ENCODE assay signal across 7 mouse cellular contexts in genomic region chr1:137332108-137332769, GRCm38 (mm10).
DNase-seq lines count a peak whose midpoint lies in the region; ATAC-seq and TF ChIP-seq lines count a peak whose summit lies in the region.

No protein-coding gene starts in this region.

- no peak for TF ChIP-seq POLR2A in embryonic fibroblast, embryonic 13.5 days (IDR thresholded peaks at IDR 0.05; ENCODE audit: low read depth, low read length)

- no peaks in the 10 kb centered on the region for H3K4me1 ChIP-seq in midbrain, embryonic 11.5 days (ENCODE audit: control insufficient read depth, insufficient read depth, low read length)
- H3K4me1 ChIP-seq in midbrain, embryonic 10.5 days: no peaks in the 10 kb centered on the region
- H3K4me1 ChIP-seq in embryonic fibroblast, embryonic 13.5 days (ENCODE audit: control insufficient read depth, insufficient read depth, low read length): no peaks in the 10 kb centered on the region
- peaks cover 6% of the 10 kb centered on the region; the same call in 1 of the 2 replicates for H3K4me1 ChIP-seq in midbrain, embryonic 12.5 days

- TF ChIP-seq CTCF in embryonic fibroblast, embryonic 13.5 days (IDR thresholded peaks at IDR 0.05; ENCODE audit: borderline replicate concordance, insufficient read depth, low read length): no peak

- no peak for ATAC-seq in midbrain, embryonic 11.5 days (ENCODE audit: low FRiP score)
- peak; percentile 12; the same call in 1 of the 2 replicates for ATAC-seq in midbrain, embryonic 12.5 days (ENCODE audit: low FRiP score, low read depth)
- ATAC-seq in megakaryocyte progenitor cell, adult 5-6 weeks (replicated peaks; ENCODE audit: poor library complexity): no peak

- no peak overlapping the region for H3K4me2 ChIP-seq in midbrain, embryonic 11.5 days
- no peak overlapping the region for H3K4me2 ChIP-seq in midbrain, embryonic 12.5 days (replicated peaks)

- no peaks in the 10 kb centered on the region for H3K27me3 ChIP-seq in midbrain, embryonic 11.5 days (ENCODE audit: control insufficient read depth, insufficient read depth, low read length)
- H3K27me3 ChIP-seq in midbrain, embryonic 10.5 days (ENCODE audit: low read depth, poor library complexity, severe bottlenecking): no peaks in the 10 kb centered on the region
- no peaks in the 10 kb centered on the region for H3K27me3 ChIP-seq in midbrain, embryonic 12.5 days

- DNase-seq in midbrain, embryonic 11.5 days (ENCODE audit: low spot score, missing footprints): peak; percentile 82
- DNase-seq in midbrain, embryonic 10.5 days (ENCODE audit: low spot score): no peak
- DNase-seq in kidney, postnatal 10 days: peak; percentile 61
- DNase-seq in c-Kit-positive CD71-positive TER-119-positive erythroid progenitor cells, embryonic 14.5 days (ENCODE audit: low spot score): no peak

- WGBS in midbrain, embryonic 11.5 days: 82% methylated on average over 8 of the region's 8 CpGs
- 84% methylated on average over 8 of the region's 8 CpGs for WGBS in midbrain, embryonic 10.5 days
- WGBS in midbrain, embryonic 12.5 days: 74% methylated on average over 8 of the region's 8 CpGs

- no peak overlapping the region for H3K9ac ChIP-seq in midbrain, embryonic 11.5 days (ENCODE audit: low read length)
- H3K9ac ChIP-seq in midbrain, embryonic 12.5 days (replicated peaks): no peak overlapping the region

- H3K36me3 ChIP-seq in midbrain, embryonic 11.5 days (ENCODE audit: control insufficient read depth, insufficient read depth, low read length): no peaks in the 10 kb centered on the region
- H3K36me3 ChIP-seq in midbrain, embryonic 10.5 days: no peaks in the 10 kb centered on the region
- no peaks in the 10 kb centered on the region for H3K36me3 ChIP-seq in midbrain, embryonic 12.5 days

- H3K4me3 ChIP-seq in midbrain, embryonic 11.5 days (ENCODE audit: low read depth, low read length): no peak overlapping the region
- no peak overlapping the region for H3K4me3 ChIP-seq in midbrain, embryonic 10.5 days
- H3K4me3 ChIP-seq in embryonic fibroblast, embryonic 13.5 days (ENCODE audit: insufficient read depth, low read length): no peak overlapping the region
- H3K4me3 ChIP-seq in midbrain, embryonic 12.5 days: no peak overlapping the region

- no peak overlapping the region for H3K27ac ChIP-seq in midbrain, embryonic 11.5 days (ENCODE audit: low read depth, low read length)
- no peak overlapping the region for H3K27ac ChIP-seq in midbrain, embryonic 10.5 days (replicated peaks)
- peak overlapping the region; percentile 45 for H3K27ac ChIP-seq in embryonic fibroblast, embryonic 13.5 days (ENCODE audit: insufficient read depth, low read length)
- no peak overlapping the region for H3K27ac ChIP-seq in midbrain, embryonic 12.5 days (replicated peaks)

- H3K9me3 ChIP-seq in midbrain, embryonic 11.5 days (ENCODE audit: control insufficient read depth, low read length): no peaks in the 10 kb centered on the region
- H3K9me3 ChIP-seq in midbrain, embryonic 10.5 days (replicated peaks): no peaks in the 10 kb centered on the region
- H3K9me3 ChIP-seq in midbrain, embryonic 12.5 days: no peaks in the 10 kb centered on the region

Comparison
In these comparisons a context has a peak if more than half of its experiments do, and no peak if none do; other contexts are left out.
1. DNase-seq: peak in midbrain, embryonic 11.5 days (single experiment) and kidney, postnatal 10 days (single experiment); none in midbrain, embryonic 10.5 days (single experiment) and c-Kit-positive CD71-positive TER-119-positive erythroid progenitor cells, embryonic 14.5 days (single experiment).